Comparison of ENCODE assay signal across 23 mouse cellular contexts in the genomic region with DNA sequence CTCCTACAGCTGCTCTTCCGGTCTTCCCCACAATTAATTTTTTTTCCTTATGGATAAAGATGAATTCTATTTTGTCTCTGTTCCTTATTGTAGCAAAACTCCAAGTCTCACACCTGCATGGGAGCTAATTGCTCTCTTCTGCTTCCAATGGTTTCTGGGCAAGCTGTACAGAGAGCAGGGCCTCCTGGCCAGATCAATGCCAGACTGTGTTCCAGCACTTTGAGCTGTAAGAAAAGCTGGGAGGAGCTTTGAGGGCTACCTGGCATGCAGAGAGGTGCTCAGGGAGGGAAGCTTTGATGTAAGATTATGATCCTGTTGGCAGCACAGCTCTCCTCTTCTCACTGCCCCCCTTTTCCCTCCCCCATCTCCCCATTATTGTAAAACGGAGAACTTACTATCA. TPM values are rescaled to one million over a fixed set of nuclear protein-coding genes. Genes with fewer than 3 reads are reported as not detected.
A peak's percentile ranks its signal among the peaks of the same experiment; 100 is the strongest.
DNase-seq lines count a peak whose midpoint lies in the region; ATAC-seq and TF ChIP-seq lines count a peak whose summit lies in the region.
"Had no signal": no experiment of that assay in that cellular context is flagged by ENCODE, and none has a peak within 500 bp of the region (broad histone marks: within the 10 kb centered on the region; RNA-seq: fewer than 3 reads in every experiment).

No protein-coding gene starts in this region.

- WGBS in embryonic facial prominence, embryonic 14.5 days, result 60% methylated on average over 2 of the region's 2 CpGs
- WGBS in embryonic facial prominence, embryonic 10.5 days, result 83% methylated on average over 2 of the region's 2 CpGs
- 61% methylated on average over 2 of the region's 2 CpGs for WGBS in midbrain, embryonic 15.5 days
- WGBS in midbrain, embryonic 13.5 days, result 77% methylated on average over 2 of the region's 2 CpGs

- H3K27me3 ChIP-seq in embryonic facial prominence, embryonic 14.5 days (replicated peaks; ENCODE audit: control insufficient read depth, insufficient read depth, low read length), result no peaks in the 10 kb centered on the region
- H3K27me3 ChIP-seq in embryonic facial prominence, embryonic 10.5 days (replicated peaks; ENCODE audit: low read depth, poor library complexity, severe bottlenecking), result no peaks in the 10 kb centered on the region
- H3K27me3 ChIP-seq in midbrain, embryonic 15.5 days (replicated peaks), result no peaks in the 10 kb centered on the region
- no peaks in the 10 kb centered on the region for H3K27me3 ChIP-seq in midbrain, embryonic 13.5 days
- H3K27me3 ChIP-seq: CH12.LX; embryonic facial prominence, embryonic 13.5 days; forebrain, embryonic 12.5 days; Patski had no signal

- TF ChIP-seq CTCF in brain, embryonic 14.5 days (IDR thresholded peaks at IDR 0.05; ENCODE audit: borderline replicate concordance, extremely low read depth, insufficient read depth, insufficient read length), result no peak

- peak; percentile 72; the same call in 1 of the 2 replicates for ATAC-seq in embryonic facial prominence, embryonic 14.5 days (ENCODE audit: low read depth)
- ATAC-seq in midbrain, embryonic 15.5 days (replicated peaks), result peak; percentile 60; the same call in 1 of the 2 replicates
- no peak for ATAC-seq in midbrain, embryonic 13.5 days
- ATAC-seq: activated CD4-positive, CD25-positive, alpha-beta regulatory T cell, adult 4 months; CD4-positive, CD25-positive, alpha-beta regulatory T cell, adult 4 months; forebrain, embryonic 14.5 days; forebrain, postnatal 0 days; Patski had no signal

- 0 out of 2 replicates have a peak, but pooled peaks cover 14% of the 10 kb centered on the region for H3K9me3 ChIP-seq in embryonic facial prominence, embryonic 14.5 days (ENCODE audit: control insufficient read depth, low read length)
- H3K9me3 ChIP-seq in embryonic facial prominence, embryonic 10.5 days, result peaks cover 6% of the 10 kb centered on the region; the same call in 1 of the 2 replicates
- no peaks in the 10 kb centered on the region for H3K9me3 ChIP-seq in midbrain, embryonic 15.5 days
- peaks cover 10% of the 10 kb centered on the region; the same call in 1 of the 2 replicates for H3K9me3 ChIP-seq in midbrain, embryonic 13.5 days
- H3K9me3 ChIP-seq: G1E had no signal

- no peak overlapping the region for H3K27ac ChIP-seq in embryonic facial prominence, embryonic 14.5 days (replicated peaks; ENCODE audit: low read depth, low read length)
- H3K27ac ChIP-seq in embryonic facial prominence, embryonic 10.5 days (replicated peaks), result no peak overlapping the region
- no peak overlapping the region for H3K27ac ChIP-seq in midbrain, embryonic 15.5 days
- H3K27ac ChIP-seq in midbrain, embryonic 13.5 days, result no peak overlapping the region
- H3K27ac ChIP-seq: embryonic facial prominence, embryonic 13.5 days; forebrain, embryonic 12.5 days had no signal

- no peaks in the 10 kb centered on the region for H3K4me1 ChIP-seq in embryonic facial prominence, embryonic 14.5 days (ENCODE audit: control insufficient read depth, insufficient read depth, low read length)
- no peaks in the 10 kb centered on the region for H3K4me1 ChIP-seq in embryonic facial prominence, embryonic 10.5 days
- H3K4me1 ChIP-seq in midbrain, embryonic 15.5 days, result no peaks in the 10 kb centered on the region; the same call in 1 of the 2 replicates
- no peaks in the 10 kb centered on the region for H3K4me1 ChIP-seq in midbrain, embryonic 13.5 days (replicated peaks)
- H3K4me1 ChIP-seq: forebrain, embryonic 12.5 days had no signal

- no peaks in the 10 kb centered on the region for H3K36me3 ChIP-seq in embryonic facial prominence, embryonic 14.5 days (ENCODE audit: control insufficient read depth, insufficient read depth, low read length)
- H3K36me3 ChIP-seq in embryonic facial prominence, embryonic 10.5 days (replicated peaks), result no peaks in the 10 kb centered on the region
- no peaks in the 10 kb centered on the region for H3K36me3 ChIP-seq in midbrain, embryonic 15.5 days (replicated peaks)
- H3K36me3 ChIP-seq in midbrain, embryonic 13.5 days, result no peaks in the 10 kb centered on the region
- H3K36me3 ChIP-seq: embryonic facial prominence, embryonic 13.5 days; forebrain, embryonic 12.5 days; G1E had no signal

- H3K9ac ChIP-seq in embryonic facial prominence, embryonic 14.5 days (ENCODE audit: low read depth, low read length), result no peak overlapping the region
- no peak overlapping the region for H3K9ac ChIP-seq in midbrain, embryonic 15.5 days
- H3K9ac ChIP-seq in midbrain, embryonic 13.5 days (replicated peaks), result no peak overlapping the region
- H3K9ac ChIP-seq: embryonic facial prominence, embryonic 13.5 days; forebrain, embryonic 12.5 days; forebrain, postnatal 0 days had no signal

- peak; percentile 24 for DNase-seq in embryonic facial prominence, embryonic 14.5 days (ENCODE audit: low spot score)
- DNase-seq in embryonic facial prominence, embryonic 10.5 days (ENCODE audit: low spot score), result no peak
- peak; percentile 40 for DNase-seq in brain, embryonic 14.5 days (ENCODE audit: low read depth)
- DNase-seq: adrenal gland, adult 8-10 months; adrenal gland, postnatal 14 days; adrenal gland, postnatal 36 days; B cell, adult 2 months; cerebellum, adult 11 months; cerebellum, adult 18-20 months; cerebellum, adult 8-10 months; cerebellum, adult 9-11 months; cerebellum, postnatal 14 days; forebrain, postnatal 0 days had no signal

- no peak overlapping the region for H3K4me2 ChIP-seq in embryonic facial prominence, embryonic 14.5 days (ENCODE audit: low read depth, low read length)
- no peak overlapping the region for H3K4me2 ChIP-seq in midbrain, embryonic 15.5 days
- H3K4me2 ChIP-seq in midbrain, embryonic 13.5 days (replicated peaks), result no peak overlapping the region
- H3K4me2 ChIP-seq: embryonic facial prominence, embryonic 13.5 days; forebrain, embryonic 12.5 days had no signal

- TF ChIP-seq POLR2A in brain, embryonic 14.5 days (IDR thresholded peaks at IDR 0.05; ENCODE audit: borderline replicate concordance, extremely low read depth, insufficient read depth, insufficient read length, poor library complexity, severe bottlenecking), result no peak

- H3K4me3 ChIP-seq in embryonic facial prominence, embryonic 14.5 days (ENCODE audit: low read depth, low read length), result no peak overlapping the region
- no peak overlapping the region for H3K4me3 ChIP-seq in embryonic facial prominence, embryonic 10.5 days
- H3K4me3 ChIP-seq in midbrain, embryonic 15.5 days, result no peak overlapping the region
- no peak overlapping the region for H3K4me3 ChIP-seq in midbrain, embryonic 13.5 days (replicated peaks)
- H3K4me3 ChIP-seq: embryonic facial prominence, embryonic 13.5 days; forebrain, embryonic 12.5 days had no signal

RNA-seq across cellular contexts. Expression of gene Tmtc1, which starts 10.6 kb away (rescaled TPM):
- 3.0 and 4.6 TPM in 2 replicates for polyA plus RNA-seq in embryonic facial prominence, embryonic 14.5 days (2014; fragmentation: Nextera tagmentation; extraction: Ambion mirVana)
- polyA plus RNA-seq in embryonic facial prominence, embryonic 10.5 days (2016; fragmentation: Nextera tagmentation; extraction: Ambion mirVana), result 0.57 and 0.76 TPM in 2 replicates
- polyA plus RNA-seq in midbrain, embryonic 15.5 days (2015; fragmentation: Nextera tagmentation; extraction: Ambion mirVana), result 2.1 and 2.3 TPM in 2 replicates
- polyA plus RNA-seq in midbrain, embryonic 13.5 days (2015; fragmentation: Nextera tagmentation; extraction: Ambion mirVana), result 1.3 and 2.9 TPM in 2 replicates
- 5.4 and 11.8 TPM in 2 replicates for polyA plus RNA-seq in brain, embryonic 14.5 days (2012; rRNA removed)
- polyA plus RNA-seq: CD4-positive, CD25-positive, alpha-beta regulatory T cell, adult 4 months; G1E had no signal
